Mouse (Mus musculus) liver, embryonic 11.5 days (tissue): ENCODE results near the gene Mroh8. TPM values are rescaled to one million over a fixed set of nuclear protein-coding genes. Genes with fewer than 3 reads are reported as not detected.

Experiments
- ATAC-seq: fragments of 200-750 bp; cut with Nextera tagmentation; replicated peaks from 2 replicates; pipeline ENCODE4 v1.8.0; 2017; ENCODE audit warnings: moderate number of reproducible peaks, mild to moderate bottlenecking, moderate TSS enrichment, moderate library complexity; ENCODE audit not compliant: low FRiP score
- DNase-seq: peaks from one replicate; pipeline ENCODE4 v3.0.0-alpha.2; 2017; ENCODE audit warnings: low spot score
- H3K27ac ChIP-seq: fragments of 300-500 bp; sonication (generic); 2 replicates; pipeline ENCODE4 v1.5.1; 2014; ENCODE audit warnings: mild to moderate bottlenecking, low read depth, low read length, control low read depth
- H3K27me3 ChIP-seq: fragments of 300-500 bp; sonication (generic); replicated peaks from 2 replicates; pipeline ENCODE4 v1.6.1; 2014; ENCODE audit warnings: low read length, mixed read lengths; ENCODE audit not compliant: control insufficient read depth, insufficient read depth
- H3K36me3 ChIP-seq: fragments of 300-500 bp; sonication (generic); 2 replicates; pipeline ENCODE4 v1.6.1; 2014; ENCODE audit warnings: mild to moderate bottlenecking, low read length, moderate library complexity, mixed read lengths; ENCODE audit not compliant: control insufficient read depth, insufficient read depth
- H3K4me1 ChIP-seq: fragments of 300-500 bp; sonication (generic); replicated peaks from 2 replicates; pipeline ENCODE4 v1.6.1; 2014; ENCODE audit warnings: low read length, mixed read lengths; ENCODE audit not compliant: control insufficient read depth, insufficient read depth
- H3K4me2 ChIP-seq: fragments of 300-500 bp; sonication (generic); 2 replicates; pipeline ENCODE4 v1.6.1; 2014; ENCODE audit warnings: mild to moderate bottlenecking, control low read depth, moderate library complexity
- H3K4me3 ChIP-seq: fragments of 300-500 bp; sonication (generic); 2 replicates; pipeline ENCODE4 v1.5.1; 2014; ENCODE audit warnings: low read depth, low read length, control low read depth
- H3K9ac ChIP-seq: fragments of 300-500 bp; sonication (generic); 2 replicates; pipeline ENCODE4 v1.6.1; 2014; ENCODE audit warnings: low read depth, low read length, control low read depth
- H3K9me3 ChIP-seq: fragments of 300-500 bp; sonication (generic); 2 replicates; pipeline ENCODE4 v1.6.1; 2016; ENCODE audit warnings: low read length, inconsistent platforms, mixed read lengths; ENCODE audit not compliant: control insufficient read depth
- whole genome bisulfite sequencing: fragments of 180-500 bp; shearing (Covaris S2); extraction: QIAGEN DNeasy Blood & Tissue Kit; methylation state at CpG from one replicate; pipeline ENCODE4 v1.1.7; 2014; 5-methylcytosine and 5-hydroxymethylcytosine counted together
- polyA plus RNA-seq: library from polyadenylated mRNA; unstranded; fragments of >200 nt; fragmentation: Nextera tagmentation; extraction: Ambion mirVana; gene quantifications from 2 replicates; pipeline ENCODE4 v1.2.1, GENCODE M21; 2014

The Mroh8 gene
- polyA plus RNA-seq, 1 experiment from 2014 or later: 0.29 TPM

GRCm38 (mm10) chr2:157303096-157303495 is 23.7 kb upstream of the Mroh8 start:
- ATAC-seq (no peak), DNase-seq (no peak)
- no peaks in the 10 kb centered on the region for H3K9me3 ChIP-seq
- no peak overlapping the region for H3K9ac ChIP-seq
- no peaks in the 10 kb centered on the region for H3K27me3 ChIP-seq
- H3K4me3 ChIP-seq: no peak overlapping the region
- no peaks in the 10 kb centered on the region for H3K4me1 ChIP-seq
- WGBS: 90% methylated on average over 9 of the region's 9 CpGs
- no peak overlapping the region for H3K4me2 ChIP-seq
- peaks cover 59% of the 10 kb centered on the region for H3K36me3 ChIP-seq
- H3K27ac ChIP-seq: no peak overlapping the region

GRCm38 (mm10) chr2:157300051-157300450 is 20.7 kb upstream of the Mroh8 start:
- 91% methylated on average over 6 of the region's 6 CpGs for WGBS
- no peaks in the 10 kb centered on the region for H3K27me3 ChIP-seq
- DNase-seq: no peak
- no peak overlapping the region for H3K4me3 ChIP-seq
- H3K9ac ChIP-seq: no peak overlapping the region
- ATAC-seq: 0 out of 2 replicates have a peak, but pooled peaks have one; percentile 23
- H3K27ac ChIP-seq: no peak overlapping the region
- no peak overlapping the region for H3K4me2 ChIP-seq
- no peaks in the 10 kb centered on the region for H3K4me1 ChIP-seq
- H3K36me3 ChIP-seq: peaks cover 69% of the 10 kb centered on the region
- H3K9me3 ChIP-seq: no peaks in the 10 kb centered on the region

DNA sequence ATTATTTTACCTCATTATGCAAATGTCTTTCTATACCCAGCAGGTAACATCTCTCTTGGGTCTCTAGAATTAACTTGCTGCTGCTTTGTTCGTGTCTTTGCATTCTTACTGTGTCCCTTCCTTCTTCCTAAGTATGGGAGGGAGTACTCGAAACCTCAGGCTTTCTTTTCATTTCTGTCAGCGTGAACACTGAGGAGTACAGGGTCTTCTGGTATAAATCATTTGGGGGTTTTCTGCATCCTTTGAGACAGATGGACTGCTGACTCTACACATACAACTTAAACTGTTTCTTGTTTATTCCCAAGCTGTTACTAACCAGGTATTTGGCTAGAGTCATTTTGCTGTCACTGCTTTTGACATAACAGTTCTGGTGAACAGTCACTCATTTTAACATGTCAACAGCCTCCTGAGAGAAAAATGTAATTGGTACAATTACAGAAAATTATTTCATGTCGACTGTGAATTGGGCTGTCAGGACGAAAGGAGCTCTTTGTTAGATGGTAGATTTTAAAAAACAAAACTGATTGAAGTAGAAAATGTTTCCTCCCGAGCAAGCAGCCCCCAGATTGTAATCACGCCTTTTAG is 16.8 kb upstream of the Mroh8 start:
- Histone ChIP-seq H3K4me2 (no peak overlapping the region), H3K9me3 (no peaks in the 10 kb centered on the region), H3K4me3 (no peak overlapping the region), H3K4me1 (no peaks in the 10 kb centered on the region), H3K9ac (no peak overlapping the region), H3K27me3 (no peaks in the 10 kb centered on the region), H3K36me3 (peaks cover 75% of the 10 kb centered on the region), H3K27ac (no peak overlapping the region)
- ATAC-seq: no peak
- DNase-seq: no peak
- 90% methylated on average over 7 of the region's 7 CpGs for WGBS

- Histone ChIP-seq H3K4me1 (peaks cover 8% of the 10 kb centered on the region; the same call in 1 of the 2 replicates), H3K27me3 (no peaks in the 10 kb centered on the region), H3K27ac (no peak overlapping the region), H3K36me3 (peaks cover 61% of the 10 kb centered on the region), H3K9me3 (no peaks in the 10 kb centered on the region), H3K4me3 (no peak overlapping the region), H3K4me2 (no peak overlapping the region), H3K9ac (no peak overlapping the region)
- DNase-seq: no peak
- WGBS: 35% methylated on average over 2 of the region's 2 CpGs
- no peak for ATAC-seq
These were observed 12.7 kb upstream of the Mroh8 start for GRCm38 (mm10) chr2:157292093-157292492.

- no peak overlapping the region for H3K27ac ChIP-seq
- H3K36me3 ChIP-seq: peaks cover 49% of the 10 kb centered on the region
- no peak overlapping the region for H3K4me3 ChIP-seq
- H3K4me2 ChIP-seq: no peak overlapping the region
- DNase-seq (no peak), ATAC-seq (peak; percentile 66)
- H3K4me1 ChIP-seq: peaks cover 8% of the 10 kb centered on the region; the same call in 1 of the 2 replicates
- 62% methylated on average over 5 of the region's 5 CpGs for WGBS
- no peaks in the 10 kb centered on the region for H3K27me3 ChIP-seq
- H3K9ac ChIP-seq: no peak overlapping the region
- H3K9me3 ChIP-seq: no peaks in the 10 kb centered on the region
These were observed 9.6 kb upstream of the Mroh8 start for GRCm38 (mm10) chr2:157288996-157289395.

- no peak for DNase-seq
- H3K9me3 ChIP-seq: no peaks in the 10 kb centered on the region
- H3K4me2 ChIP-seq: no peak overlapping the region
- H3K9ac ChIP-seq: no peak overlapping the region
- peaks cover 51% of the 10 kb centered on the region for H3K36me3 ChIP-seq
- no peak overlapping the region for H3K27ac ChIP-seq
- WGBS: 35% methylated on average over 3 of the region's 3 CpGs
- no peak overlapping the region for H3K4me3 ChIP-seq
- peaks cover 8% of the 10 kb centered on the region; the same call in 1 of the 2 replicates for H3K4me1 ChIP-seq
- H3K27me3 ChIP-seq: no peaks in the 10 kb centered on the region
- ATAC-seq: no peak; the same call in 1 of the 2 replicates
These were observed 8.2 kb upstream of the Mroh8 start for GRCm38 (mm10) chr2:157287542-157287941.

DNA sequence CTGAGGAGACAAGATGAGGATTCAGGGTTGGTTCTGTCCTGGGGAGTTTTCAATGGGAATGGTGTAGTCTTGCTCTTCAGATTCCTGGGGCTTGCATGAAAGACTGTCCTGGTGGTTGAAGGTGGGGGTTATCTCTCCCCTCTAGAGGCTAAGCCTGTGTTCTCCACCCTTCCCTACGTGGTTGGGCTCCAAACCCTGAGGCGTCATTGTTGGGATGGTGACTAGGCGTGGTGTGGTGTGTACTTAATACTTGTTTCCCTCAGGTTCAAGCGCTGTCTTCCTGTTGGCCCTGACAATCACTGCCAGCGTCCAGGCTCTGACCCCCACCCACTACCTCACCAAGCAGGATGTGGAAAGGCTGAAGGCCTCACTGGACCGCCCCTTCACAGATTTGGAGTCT is 4.0 kb upstream of the Mroh8 start:
- Histone ChIP-seq H3K4me2 (no peak overlapping the region), H3K9me3 (no peaks in the 10 kb centered on the region), H3K27me3 (no peaks in the 10 kb centered on the region), H3K9ac (no peak overlapping the region), H3K4me3 (no peak overlapping the region), H3K27ac (no peak overlapping the region), H3K36me3 (peaks cover 26% of the 10 kb centered on the region), H3K4me1 (peaks cover 10% of the 10 kb centered on the region)
- ATAC-seq (no peak), DNase-seq (no peak)
- WGBS: 78% methylated on average over 6 of the region's 6 CpGs

DNA sequence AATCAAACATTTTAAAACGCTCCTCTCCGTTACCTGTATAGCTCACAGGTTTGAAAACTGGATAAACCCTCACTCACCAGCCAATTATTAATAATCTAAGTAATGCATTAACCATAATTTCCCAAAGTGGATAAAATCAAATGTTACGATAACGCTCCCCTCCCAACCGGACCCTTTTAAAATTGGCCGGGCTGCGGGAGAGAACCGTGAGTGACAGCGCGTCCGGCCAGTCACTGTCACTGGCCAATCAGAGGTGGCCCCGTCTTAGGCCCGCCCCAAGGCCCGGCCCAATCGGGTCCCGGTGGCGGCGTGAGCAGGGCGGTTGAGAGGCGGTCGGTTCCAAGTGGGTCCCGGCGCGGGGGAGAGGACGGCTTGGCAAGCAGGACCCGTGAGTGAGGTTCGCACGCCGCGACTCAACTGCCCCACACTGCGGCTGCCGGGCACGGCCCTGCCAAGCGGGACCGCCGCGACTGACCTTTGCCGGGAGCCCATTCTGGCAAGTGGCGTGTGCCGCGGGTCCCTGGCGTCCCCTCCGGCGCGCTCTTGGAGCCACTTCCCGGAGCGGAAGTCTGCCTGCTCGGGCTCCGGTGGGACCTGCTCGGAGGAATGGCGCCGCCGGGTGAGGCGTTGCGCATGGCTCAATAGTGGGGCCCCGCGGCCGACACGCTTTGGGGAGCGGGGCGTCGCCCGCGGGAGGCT is 483 bp downstream of the Mroh8 start, which contains the start of gene Rpn2:
Rpn2 (plus strand) TSS at position 301 of the 699 bp plus-strand sequence.
- peak within 1 kb of the TSS; percentile 80 for H3K4me2 ChIP-seq
- H3K9me3 ChIP-seq: no peaks in the 10 kb centered on the region
- peak within 1 kb of the TSS; percentile 67 for H3K4me3 ChIP-seq
- WGBS: under 1% methylated on average over 63 of the region's 64 CpGs
- H3K36me3 ChIP-seq: peaks cover 17% of the 10 kb centered on the region
- peak; percentile 100 for ATAC-seq
- H3K27ac ChIP-seq: peak within 1 kb of the TSS; percentile 58
- no peaks in the 10 kb centered on the region for H3K27me3 ChIP-seq
- peak within 1 kb of the TSS; percentile 75 for H3K9ac ChIP-seq
- peak; percentile 98 for DNase-seq
- peaks cover 10% of the 10 kb centered on the region for H3K4me1 ChIP-seq

DNA sequence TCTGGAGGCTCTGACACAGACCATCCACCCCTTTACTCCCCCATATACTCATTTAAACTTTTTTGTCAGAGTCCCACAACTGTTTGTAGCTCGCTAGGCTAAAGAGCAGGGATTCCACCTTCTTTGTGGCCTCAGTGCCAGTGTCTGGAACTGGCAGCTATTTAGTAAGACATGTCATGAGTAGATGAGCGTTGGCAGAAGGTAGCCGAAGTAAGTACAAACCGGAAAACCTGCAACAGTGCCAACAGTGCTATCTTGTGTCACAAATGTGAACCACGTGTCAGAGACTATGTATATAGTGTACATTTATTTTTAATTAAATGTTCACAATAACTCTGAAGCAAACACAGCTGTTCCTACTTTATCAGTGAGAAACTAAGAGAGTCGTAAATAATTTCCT is 15.5 kb downstream of the Mroh8 start:
- Histone ChIP-seq H3K9ac (no peak overlapping the region), H3K27me3 (no peaks in the 10 kb centered on the region), H3K4me3 (no peak overlapping the region), H3K27ac (no peak overlapping the region), H3K4me2 (no peak overlapping the region), H3K36me3 (no peaks in the 10 kb centered on the region), H3K4me1 (no peaks in the 10 kb centered on the region), H3K9me3 (no peaks in the 10 kb centered on the region)
- ATAC-seq: no peak
- WGBS: 73% methylated on average over 6 of the region's 6 CpGs
- DNase-seq: no peak
